Mouse (Mus musculus) ES-E14 (cell line): ENCODE data around the gene Ap1b1. TPM values are rescaled to one million over a fixed set of nuclear protein-coding genes. Genes with fewer than 3 reads are reported as not detected.

ENCODE experiments used
- DNase-seq: peaks from one replicate; pipeline ENCODE4 v3.0.0-alpha.2; 2013; ENCODE audit warnings: low read depth, low spot score
- H3K27ac ChIP-seq: 2 replicates; pipeline ENCODE4 v1.5.1; 2012; ENCODE audit warnings: low read depth, mild to moderate bottlenecking, low read length, moderate library complexity, mixed read lengths; ENCODE audit not compliant: poor library complexity, insufficient read depth, severe bottlenecking
- H3K36me3 ChIP-seq: 2 replicates; pipeline ENCODE4 v1.6.1; 2012; ENCODE audit warnings: mild to moderate bottlenecking, low read length, moderate library complexity, mixed read lengths; ENCODE audit not compliant: control insufficient read depth, poor library complexity, insufficient read depth, severe bottlenecking
- H3K4me1 ChIP-seq, 2 experiments: fragments of 150-350 bp in 1 of 2; sonication (generic) in 1 of 2; 2 replicates each; pipeline ENCODE4 v1.6.1; 2012; ENCODE audit warnings: low read length in 2 of 2, mild to moderate bottlenecking in 1 of 2, mixed read lengths in 1 of 2; ENCODE audit not compliant: control insufficient read depth in 2 of 2, insufficient read depth in 2 of 2, poor library complexity in 1 of 2
- H3K4me3 ChIP-seq, 2 experiments: fragments of 150-350 bp in 1 of 2; sonication (generic) in 1 of 2; 2 replicates each; pipeline ENCODE4 v1.5.1; 2012; ENCODE audit warnings: low read length in 2 of 2, low read depth in 1 of 2, mild to moderate bottlenecking in 1 of 2, mixed read lengths in 1 of 2; ENCODE audit not compliant: insufficient read depth in 1 of 2, poor library complexity in 1 of 2, severe bottlenecking in 1 of 2
- H3K9ac ChIP-seq: 2 replicates; pipeline ENCODE4 v1.6.1; 2012; ENCODE audit warnings: low read depth, mild to moderate bottlenecking, low read length, mixed read lengths; ENCODE audit not compliant: poor library complexity, insufficient read depth, severe bottlenecking
- H3K9me3 ChIP-seq: fragments of 150-350 bp; sonication (generic); 2 replicates; pipeline ENCODE4 v1.6.1; 2012; ENCODE audit warnings: low read depth, mild to moderate bottlenecking, low read length; ENCODE audit not compliant: control insufficient read depth, insufficient read depth
- CHD2 ChIP-seq: IDR thresholded peaks from 2 replicates; pipeline ENCODE4 v1.6.1; 2014; ENCODE audit warnings: mild to moderate bottlenecking, low read depth, low read length, inconsistent platforms
- HCFC1 ChIP-seq: IDR thresholded peaks from 2 replicates; pipeline ENCODE4 v1.6.1; 2012; ENCODE audit warnings: low read length, inconsistent platforms, borderline replicate concordance; ENCODE audit not compliant: insufficient read depth
- MAFK ChIP-seq: IDR thresholded peaks from 2 replicates; pipeline ENCODE4 v1.6.1; 2014; ENCODE audit warnings: mild to moderate bottlenecking, low read depth, low read length, inconsistent platforms; ENCODE audit not compliant: insufficient read depth
- ZC3H11A ChIP-seq: IDR thresholded peaks from 2 replicates; pipeline ENCODE4 v1.6.1; 2012; ENCODE audit warnings: low read depth, mild to moderate bottlenecking, inconsistent platforms, low read length, borderline replicate concordance
- ZNF384 ChIP-seq: IDR thresholded peaks from 2 replicates; pipeline ENCODE4 v1.6.1; 2012; ENCODE audit warnings: low read depth, low read length, inconsistent platforms
- in situ Hi-C, 2 experiments: fragments of 600-800 bp; cut with MboI; formaldehyde crosslinking; loops; one replicate each; pipeline ENCODE4 v1.15.1; 2025; ENCODE audit warnings: low sequenced_read_pairs in 2 of 2, inconsistent platforms in 1 of 2; ENCODE audit not compliant: unreplicated experiment in 2 of 2
- total RNA-seq: library from RNA; depleted of rRNA; stranded (reverse); fragments of 300-350 nt; gene quantifications from 2 replicates; pipeline ENCODE4 v1.2.3, GENCODE M21; 2012

Ap1b1 gene
- total RNA-seq, 1 experiment, result 42.4 TPM

DNA sequence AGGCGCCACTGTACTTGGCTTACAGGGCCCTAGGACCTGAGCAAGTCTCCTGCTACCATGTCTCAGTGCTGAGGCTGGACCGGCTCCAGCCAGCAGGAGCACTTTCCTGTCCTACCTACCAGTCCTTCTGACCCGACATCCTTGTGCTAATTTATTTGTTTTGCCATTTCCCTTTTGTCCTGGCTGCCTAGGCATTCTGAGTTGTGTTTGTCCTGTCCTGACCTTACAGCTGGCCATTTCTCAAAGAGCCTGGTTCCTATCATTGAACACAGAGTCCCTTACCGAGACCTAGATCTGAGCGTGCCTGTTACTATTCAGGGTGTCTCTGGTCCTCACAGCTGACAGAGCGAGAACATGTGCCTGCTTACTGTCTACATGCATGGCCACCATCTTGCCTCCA lies 68.2 kb downstream of the Ap1b1 start:
- Histone ChIP-seq H3K36me3 (no peaks in the 10 kb centered on the region), H3K9ac (no peak overlapping the region), H3K27ac (no peak overlapping the region), H3K4me1 (peaks cover 16 to 47% of the 10 kb centered on the region in 2 experiments), H3K4me3 (no peak overlapping the region), H3K9me3 (no peaks in the 10 kb centered on the region)
- no peak for DNase-seq
- TF ChIP-seq CHD2, result no peak
- in situ Hi-C loops, result no loop called here

GRCm38 (mm10) chr11:5055945-5056938 lies 69.6 kb downstream of the Ap1b1 start:
- Histone ChIP-seq H3K27ac (no peak overlapping the region), H3K9me3 (no peaks in the 10 kb centered on the region), H3K9ac (no peak overlapping the region), H3K36me3 (peaks cover 7% of the 10 kb centered on the region; the same call in 1 of the 2 replicates), H3K4me3 (no peak overlapping the region), H3K4me1 (peaks cover 12 to 45% of the 10 kb centered on the region in 2 experiments)
- no peak for DNase-seq
- in situ Hi-C loops, result no loop called here
- TF ChIP-seq CHD2 (no peak), ZNF384 (no peak), HCFC1 (no peak), MAFK (no peak), ZC3H11A (no peak)

- in situ Hi-C loops, result no loop called here
- H3K9me3 ChIP-seq, result no peaks in the 10 kb centered on the region
- H3K27ac ChIP-seq, result no peak overlapping the region
- H3K9ac ChIP-seq, result no peak overlapping the region
- H3K4me3 ChIP-seq, result no peak overlapping the region
- peaks cover 9% of the 10 kb centered on the region; the same call in 1 of the 2 replicates for H3K36me3 ChIP-seq
- TF ChIP-seq ZNF384 (no peak), CHD2 (no peak), MAFK (no peak), HCFC1 (no peak), ZC3H11A (no peak)
- H3K4me1 ChIP-seq, result peaks cover 8 to 46% of the 10 kb centered on the region in 2 experiments
- no peak for DNase-seq
Measured at GRCm38 (mm10) chr11:5057064-5057463, 70.4 kb downstream of the Ap1b1 start.

- DNase-seq, result no peak
- no peaks in the 10 kb centered on the region for H3K9me3 ChIP-seq
- TF ChIP-seq CHD2 (no peak), ZNF384 (no peak), MAFK (no peak), ZC3H11A (no peak), HCFC1 (no peak)
- H3K36me3 ChIP-seq, result peaks cover 13% of the 10 kb centered on the region; the same call in 1 of the 2 replicates
- peak overlapping the region; percentile 53 to 65; a peak in 3 of 4 replicates for H3K4me3 ChIP-seq
- in situ Hi-C loops, result no loop called here
- H3K27ac ChIP-seq, result no peak overlapping the region
- H3K4me1 ChIP-seq, result peaks cover 10 to 47% of the 10 kb centered on the region in 2 experiments
- peak overlapping the region; percentile 46; the same call in 1 of the 2 replicates for H3K9ac ChIP-seq
Measured at GRCm38 (mm10) chr11:5057541-5057855, 70.9 kb downstream of the Ap1b1 start.
